Mouse (Mus musculus) testis, postnatal 14 days (tissue): ENCODE results near the gene Grcc10.
A peak's percentile ranks its signal among the peaks of the same experiment; 100 is the strongest.

Source experiments
- DNase-seq: peaks from one replicate; pipeline ENCODE4 v3.0.0; 2021; ENCODE audit warnings: low spot score

Grcc10 gene

DNA sequence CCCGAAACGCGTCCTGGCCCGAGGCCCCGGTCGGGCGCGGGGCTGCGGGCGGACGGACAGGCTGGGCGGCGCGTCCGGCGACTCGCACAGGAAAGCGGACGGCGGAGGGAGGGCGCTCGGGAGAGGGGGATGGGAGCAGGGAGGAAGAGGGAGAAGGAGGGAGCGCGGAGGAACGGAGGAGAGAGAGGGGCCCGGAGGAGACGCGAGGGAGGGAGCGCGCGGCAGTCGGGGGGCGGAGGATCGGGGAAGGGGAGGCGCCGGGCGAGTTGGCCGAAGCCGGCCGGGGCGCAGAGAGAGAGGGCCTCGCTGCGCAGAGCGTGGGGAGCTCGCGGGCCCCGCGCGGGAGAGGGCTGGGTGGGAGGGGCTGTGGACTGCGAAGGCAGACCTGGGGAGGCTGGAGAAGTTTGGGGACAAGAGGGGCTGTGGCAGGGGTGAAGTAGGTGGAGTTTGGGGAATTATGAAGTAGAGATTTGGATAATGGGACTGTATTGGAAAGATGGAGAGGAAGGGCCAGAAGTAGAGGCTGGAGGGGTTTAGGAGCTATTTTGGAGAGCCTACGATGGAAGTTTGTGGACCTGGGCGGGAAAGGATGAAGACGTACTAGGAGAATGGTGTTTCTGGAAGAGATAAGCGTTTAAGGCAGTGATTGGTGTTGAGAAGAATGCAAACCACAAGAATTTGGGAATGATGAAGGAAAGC is 15.6 kb upstream of the Grcc10 start:
- DNase-seq = peak; percentile 83

DNA sequence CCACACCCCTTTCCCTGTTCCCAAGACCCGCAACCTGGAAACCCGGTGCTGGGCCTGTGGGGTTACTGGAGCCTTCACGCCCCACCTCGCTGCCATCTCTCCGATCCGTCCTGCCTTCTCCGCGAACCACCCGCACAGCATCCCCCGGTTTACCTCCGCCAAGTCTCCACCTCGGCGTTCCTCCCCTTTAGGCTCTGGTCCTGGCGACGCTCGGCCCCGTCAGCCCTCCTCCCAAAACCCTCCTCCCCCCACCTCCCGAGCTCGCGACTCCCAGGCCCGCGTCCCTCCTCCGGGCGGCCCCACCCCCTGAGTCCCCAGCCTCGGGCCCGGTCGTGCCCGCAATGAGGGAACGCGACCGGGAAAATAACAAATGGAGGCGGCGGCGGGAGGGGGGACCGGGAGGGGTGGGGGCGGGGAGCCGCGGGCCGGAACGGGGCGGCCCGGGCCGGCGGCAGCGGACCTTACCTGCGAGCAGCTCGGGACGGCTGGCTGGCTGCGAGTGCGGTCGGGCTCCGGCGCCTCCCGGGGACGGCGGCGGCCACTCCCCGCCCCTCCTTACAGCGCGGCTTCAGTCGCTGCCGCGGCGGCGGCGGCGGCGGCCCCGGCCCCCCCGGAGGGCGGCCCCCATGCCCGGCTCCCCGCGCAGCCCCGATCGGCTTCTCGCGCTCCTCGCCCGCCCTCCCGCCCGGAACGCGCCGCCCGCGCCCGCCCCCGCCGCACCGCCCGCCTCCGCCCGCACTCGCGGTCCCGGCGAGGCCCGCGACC is 14.8 kb upstream of the Grcc10 start, which contains the start of the genes Gm45234 and Atn1:
Gene Gm45234, minus strand, starts transcription at position 191 of the 765 bp plus-strand sequence.
Gene Atn1, minus strand, starts transcription at position 694 of the 765 bp plus-strand sequence.
- peak; percentile 72 for DNase-seq

- no peak for DNase-seq
Measured at GRCm38 (mm10) chr6:124755306-124755705, 14.1 kb upstream of the Grcc10 start.

GRCm38 (mm10) chr6:124753861-124754260 is 12.7 kb upstream of the Grcc10 start:
- DNase-seq = no peak

GRCm38 (mm10) chr6:124750405-124750804 is 9.2 kb upstream of the Grcc10 start:
- DNase-seq = no peak

DNA sequence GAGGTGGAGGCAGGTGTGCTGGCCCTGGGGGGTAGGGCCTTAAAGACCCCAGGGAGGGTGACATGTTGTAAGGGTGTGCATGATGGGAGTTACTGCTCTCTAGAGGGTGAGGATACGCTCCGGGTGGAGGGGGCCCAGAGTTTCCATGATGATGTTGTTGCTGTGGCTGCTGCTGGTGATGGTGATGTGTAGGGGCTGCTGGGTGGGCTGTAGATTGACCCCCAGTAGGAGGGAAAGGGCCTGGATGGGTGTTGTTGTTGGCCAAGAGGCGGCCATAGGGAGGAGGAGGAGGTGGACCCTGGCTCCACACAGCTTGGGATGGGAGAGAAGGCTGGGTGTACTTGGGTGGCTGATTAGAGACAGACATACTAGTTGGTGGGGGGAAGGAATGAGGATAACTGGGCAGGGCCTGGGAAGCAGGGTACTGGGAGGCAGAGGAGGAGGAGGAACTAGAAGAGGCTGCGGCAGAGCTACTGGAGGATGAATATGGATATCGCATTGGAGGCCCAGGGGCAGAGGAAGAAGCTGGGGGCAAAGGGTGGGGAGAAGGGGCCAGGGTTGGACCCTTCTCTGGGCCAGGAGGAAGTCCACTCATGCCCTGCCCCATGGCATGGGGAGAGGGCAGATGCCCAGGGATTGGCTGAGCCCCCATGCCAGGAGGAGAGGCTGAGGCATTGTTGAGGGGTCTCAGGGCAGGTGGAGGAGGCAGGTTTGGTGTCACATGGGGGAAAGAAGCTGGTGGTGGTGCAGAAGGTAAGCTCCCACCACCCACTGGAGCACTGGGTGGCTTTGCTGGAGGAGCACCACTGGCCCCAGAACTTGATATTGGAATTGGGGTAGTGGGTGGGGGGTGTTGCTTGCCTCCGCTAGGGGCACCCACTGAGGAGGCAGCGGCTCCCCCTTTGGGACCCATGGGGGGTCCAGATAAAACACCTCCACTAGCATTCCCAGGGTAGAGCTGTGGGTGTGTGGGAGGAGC is 5.8 kb upstream of the Grcc10 start:
- DNase-seq = no peak

GRCm38 (mm10) chr6:124746296-124746605 is 5.1 kb upstream of the Grcc10 start:
- no peak for DNase-seq

DNA sequence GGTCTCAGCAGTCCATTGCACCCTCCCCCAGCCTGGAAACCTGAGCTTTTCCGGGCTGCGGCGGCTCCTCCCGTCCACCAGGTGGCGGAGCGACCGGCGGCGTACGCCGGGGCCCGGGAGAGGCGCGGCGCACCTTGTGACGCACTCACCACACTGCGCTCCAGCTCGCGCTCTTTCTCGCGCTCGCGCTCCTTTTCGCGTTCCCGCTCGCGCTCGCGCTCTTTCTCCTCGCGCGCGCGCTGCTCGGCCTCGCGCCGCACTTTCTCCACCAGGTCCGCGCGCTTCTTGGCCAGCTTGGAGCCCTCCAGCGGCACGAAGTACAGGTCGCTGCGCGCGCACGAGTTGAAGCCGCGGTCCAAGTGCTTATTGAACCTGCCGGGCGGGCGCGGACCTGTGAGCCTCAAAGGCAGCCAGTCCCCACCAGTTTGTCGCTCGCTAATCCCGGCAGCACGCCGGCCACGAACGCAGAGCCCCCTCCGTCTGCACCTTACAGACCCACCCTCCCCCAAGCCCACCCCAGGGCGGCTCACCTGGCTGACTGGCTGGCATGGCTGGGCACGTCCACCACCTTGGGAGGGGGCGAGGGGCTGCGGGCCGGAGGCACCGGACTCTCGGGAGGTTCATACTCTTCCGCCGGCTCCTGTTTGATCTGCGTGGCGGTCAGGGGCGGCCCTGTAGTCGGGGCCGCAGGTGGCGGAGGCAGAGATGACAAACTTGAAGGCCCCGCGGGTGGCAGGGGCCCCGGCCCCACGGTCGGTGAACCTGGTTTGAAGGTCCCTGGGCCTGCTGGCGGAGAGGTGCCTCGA is 4.5 kb upstream of the Grcc10 start:
- peak; percentile 94 for DNase-seq

- peak; percentile 33 for DNase-seq
Measured at GRCm38 (mm10) chr6:124744755-124745321, 3.7 kb upstream of the Grcc10 start.

GRCm38 (mm10) chr6:124743647-124744046 is 2.5 kb upstream of the Grcc10 start:
- no peak for DNase-seq

DNA sequence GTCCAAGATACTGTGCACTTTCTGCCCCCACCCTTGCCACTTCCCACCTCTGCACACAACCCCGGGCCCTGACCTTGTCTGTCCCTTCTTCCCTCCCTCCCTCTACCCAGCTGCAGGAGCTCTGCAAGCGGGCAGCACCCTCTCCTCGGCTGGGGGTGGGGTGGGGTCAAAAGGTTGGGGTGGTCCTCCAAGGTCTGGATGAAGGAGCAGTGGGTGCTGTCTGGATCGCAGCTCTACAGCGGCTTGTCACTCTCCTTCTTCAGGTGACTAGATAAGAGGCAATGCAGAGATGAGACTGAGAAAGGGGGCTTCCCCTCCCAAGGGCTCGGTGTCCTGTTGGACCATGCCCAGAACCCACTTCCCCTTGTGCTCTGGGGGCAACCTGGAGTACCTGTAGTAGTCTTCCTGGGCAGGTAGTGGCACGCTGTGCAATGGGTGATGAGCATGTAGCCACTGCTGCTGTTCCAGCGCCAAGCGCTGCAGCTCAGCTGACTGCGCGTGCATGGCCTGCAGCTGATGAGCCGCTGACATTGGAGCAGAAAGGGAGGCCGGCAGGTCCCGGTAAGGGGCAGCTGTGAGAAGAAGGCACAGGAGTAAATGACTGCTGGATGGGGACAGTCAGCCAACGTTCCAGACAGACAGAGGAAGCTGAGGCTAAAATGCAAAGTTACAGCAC is 1.8 kb upstream of the Grcc10 start:
- peak; percentile 35 for DNase-seq

DNA sequence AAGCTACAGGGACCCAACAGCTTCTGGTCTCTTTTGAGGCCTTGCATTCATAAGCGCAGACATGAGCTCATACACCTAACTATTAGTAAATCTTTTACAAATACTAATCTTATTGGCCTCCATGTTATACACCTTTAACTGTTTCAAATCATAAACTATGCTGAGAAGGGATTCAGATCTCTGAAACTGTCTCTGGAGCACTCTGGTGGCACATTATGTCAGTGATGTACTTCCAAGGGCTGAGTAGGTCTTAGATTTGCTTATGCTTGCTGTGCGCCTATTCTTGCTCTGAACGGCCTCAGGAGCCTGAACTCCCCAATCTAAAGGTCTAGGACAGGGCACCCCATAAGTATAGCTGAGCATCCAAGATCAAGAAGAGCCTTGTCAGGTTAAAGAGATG is 668 bp upstream of the Grcc10 start:
- DNase-seq = no peak

GRCm38 (mm10) chr6:124740211-124740887 is 825 bp downstream of the Grcc10 start:
- DNase-seq = no peak

DNA sequence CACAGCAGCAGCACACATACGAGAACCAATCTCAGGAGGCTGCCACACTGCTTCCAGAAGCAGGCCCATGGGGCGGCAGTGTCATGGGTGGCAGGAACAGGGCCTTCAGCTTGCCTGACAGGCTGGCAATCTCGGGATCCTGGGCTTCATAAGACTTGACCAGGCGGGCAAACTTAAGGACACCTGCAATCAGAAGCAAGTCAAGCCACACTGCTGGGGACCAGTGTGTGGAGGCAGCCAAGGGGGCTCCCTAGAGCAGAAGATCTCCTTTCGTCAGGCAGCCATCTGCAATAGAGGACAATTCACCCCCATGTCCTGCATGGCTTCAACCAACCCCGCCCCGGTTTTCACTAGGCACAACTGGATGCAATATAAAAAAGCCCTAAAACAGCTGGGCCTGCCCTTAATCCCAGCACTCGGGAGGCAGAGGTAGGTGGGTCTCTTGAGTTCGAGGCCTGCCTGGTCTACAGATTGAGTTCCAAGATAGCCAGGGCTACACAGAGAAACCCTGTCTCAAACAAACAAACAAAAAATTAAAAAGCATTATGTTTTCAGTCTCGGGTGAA is 1.9 kb downstream of the Grcc10 start:
- DNase-seq = no peak

DNA sequence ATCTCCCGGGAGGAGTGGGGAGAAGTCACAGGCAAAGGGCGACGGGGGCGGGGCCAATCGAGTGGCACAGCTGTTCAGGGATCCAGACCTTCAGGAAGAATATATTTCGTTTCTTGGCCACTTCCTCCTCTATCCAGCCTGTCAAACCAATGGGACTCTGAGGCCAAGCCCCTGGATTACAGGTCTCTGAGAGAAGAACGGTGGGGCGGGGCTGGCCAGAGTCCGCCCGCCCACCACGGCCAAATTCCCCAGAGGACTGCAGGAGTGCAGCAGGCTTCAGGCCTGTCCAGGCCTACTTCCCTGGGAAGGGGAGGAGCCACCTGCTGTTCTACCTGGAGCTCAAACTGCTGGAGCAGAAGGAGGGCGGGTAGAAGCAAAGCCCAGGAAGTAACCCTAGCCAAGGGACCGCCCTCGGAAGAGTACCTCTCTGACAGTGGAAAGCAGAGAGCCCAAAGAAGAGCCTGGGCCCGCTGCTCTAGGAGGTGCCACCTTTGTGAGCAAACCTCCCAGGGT is 2.6 kb downstream of the Grcc10 start, which contains the start of gene Ptpn6:
Gene Ptpn6, minus strand, starts transcription at position 204 of the 513 bp plus-strand sequence.
- peak; percentile 62 for DNase-seq

GRCm38 (mm10) chr6:124737040-124737439 is 4.1 kb downstream of the Grcc10 start:
- DNase-seq = no peak

DNA sequence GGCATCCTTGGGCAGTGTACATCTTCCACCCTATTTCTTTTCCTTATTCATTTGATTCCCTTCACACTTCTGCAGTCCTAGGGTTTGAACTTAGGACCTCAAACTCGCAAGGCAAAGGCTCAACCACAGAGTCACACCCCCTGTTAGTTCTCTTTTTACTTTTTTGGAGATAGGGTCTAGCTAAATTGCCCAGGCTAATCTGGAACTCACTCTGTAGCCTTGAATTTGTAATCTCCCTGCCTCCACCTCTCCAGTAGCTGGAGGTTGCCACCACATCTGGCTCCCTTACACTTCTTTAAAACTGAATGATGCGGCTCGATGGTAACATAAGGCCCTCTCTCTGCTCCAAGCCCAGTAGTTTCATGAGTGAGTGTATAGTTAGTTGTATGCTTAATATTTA is 6.8 kb downstream of the Grcc10 start:
- DNase-seq = no peak

- no peak for DNase-seq
Measured at GRCm38 (mm10) chr6:124732476-124733370, 8.5 kb downstream of the Grcc10 start.
